Mouse (Mus musculus): ENCODE results near the gene 2310034G01Rik. TPM values are rescaled to one million over a fixed set of nuclear protein-coding genes. Genes with fewer than 3 reads are reported as not detected.
A peak's percentile ranks its signal among the peaks of the same experiment; 100 is the strongest.

The 2310034G01Rik gene
- polyA plus RNA-seq, 1 experiment from 2014 or later, result 1.5 TPM

GRCm38 (mm10) chr19:46382275-46382674, 32.2 kb upstream of the 2310034G01Rik start:
- Histone ChIP-seq H3K4me2 (replicated peaks) (no peak overlapping the region), H3K9me3 (replicated peaks) (no peaks in the 10 kb centered on the region), H3K36me3 (peaks cover 92% of the 10 kb centered on the region), H3K27me3 (no peaks in the 10 kb centered on the region), H3K27ac (no peak overlapping the region), H3K4me1 (no peaks in the 10 kb centered on the region), H3K4me3 (no peak overlapping the region), H3K9ac (no peak overlapping the region)
- 93% methylated on average over 9 of the region's 9 CpGs for WGBS
- no peak for ATAC-seq (ENCODE audit: low FRiP score)

GRCm38 (mm10) chr19:46375891-46376290, 25.8 kb upstream of the 2310034G01Rik start:
- no peak for ATAC-seq (ENCODE audit: low FRiP score)
- H3K4me2 ChIP-seq (replicated peaks), result no peak overlapping the region
- H3K4me3 ChIP-seq, result no peak overlapping the region
- no peak overlapping the region for H3K9ac ChIP-seq
- peaks cover 50% of the 10 kb centered on the region for H3K36me3 ChIP-seq
- WGBS, result 58% methylated on average over 4 of the region's 4 CpGs
- H3K27ac ChIP-seq, result peak overlapping the region; percentile 23; the same call in 1 of the 2 replicates
- H3K9me3 ChIP-seq (replicated peaks), result no peaks in the 10 kb centered on the region
- H3K4me1 ChIP-seq, result no peaks in the 10 kb centered on the region
- no peaks in the 10 kb centered on the region for H3K27me3 ChIP-seq

- peaks cover 46% of the 10 kb centered on the region for H3K36me3 ChIP-seq
- 68% methylated on average over 5 of the region's 5 CpGs for WGBS
These were observed 25.4 kb upstream of the 2310034G01Rik start for GRCm38 (mm10) chr19:46375489-46375888.

GRCm38 (mm10) chr19:46374477-46375088, 24.5 kb upstream of the 2310034G01Rik start:
- Histone ChIP-seq H3K36me3 (peaks cover 36% of the 10 kb centered on the region), H3K9me3 (replicated peaks) (no peaks in the 10 kb centered on the region), H3K9ac (no peak overlapping the region), H3K27ac (no peak overlapping the region; the same call in 1 of the 2 replicates), H3K4me2 (replicated peaks) (no peak overlapping the region), H3K27me3 (no peaks in the 10 kb centered on the region), H3K4me1 (no peaks in the 10 kb centered on the region), H3K4me3 (no peak overlapping the region)
- ATAC-seq (ENCODE audit: low FRiP score), result 0 out of 2 replicates have a peak, but pooled peaks have one; percentile 30
- 46% methylated on average over 21 of the region's 21 CpGs for WGBS

More at GRCm38 (mm10) chr19:46375489-46375888, 25.4 kb upstream of the 2310034G01Rik start:
- Histone ChIP-seq H3K4me2 (replicated peaks) (no peak overlapping the region), H3K9ac (no peak overlapping the region), H3K4me1 (no peaks in the 10 kb centered on the region), H3K27me3 (no peaks in the 10 kb centered on the region), H3K9me3 (replicated peaks) (no peaks in the 10 kb centered on the region), H3K27ac (no peak overlapping the region), H3K4me3 (no peak overlapping the region)
- ATAC-seq (ENCODE audit: low FRiP score), result no peak; the same call in 1 of the 2 replicates

- no peak for ATAC-seq (ENCODE audit: low FRiP score)
- H3K27me3 ChIP-seq, result no peaks in the 10 kb centered on the region
- H3K9ac ChIP-seq, result no peak overlapping the region
- no peak overlapping the region for H3K4me3 ChIP-seq
- H3K4me2 ChIP-seq (replicated peaks), result no peak overlapping the region
- H3K36me3 ChIP-seq, result no peaks in the 10 kb centered on the region
- no peak overlapping the region for H3K27ac ChIP-seq
- H3K9me3 ChIP-seq (replicated peaks), result no peaks in the 10 kb centered on the region
- no peaks in the 10 kb centered on the region for H3K4me1 ChIP-seq
- 25% methylated on average over 4 of the region's 4 CpGs for WGBS
These were observed 19.1 kb upstream of the 2310034G01Rik start for GRCm38 (mm10) chr19:46369204-46369603.

GRCm38 (mm10) chr19:46367798-46368590, 17.9 kb upstream of the 2310034G01Rik start:
- H3K4me3 ChIP-seq, result no peak overlapping the region
- ATAC-seq (ENCODE audit: low FRiP score), result no peak
- WGBS, result 89% methylated on average over 22 of the region's 23 CpGs
- no peaks in the 10 kb centered on the region for H3K4me1 ChIP-seq
- H3K4me2 ChIP-seq (replicated peaks), result no peak overlapping the region
- H3K9ac ChIP-seq, result no peak overlapping the region
- no peaks in the 10 kb centered on the region for H3K27me3 ChIP-seq
- no peaks in the 10 kb centered on the region for H3K9me3 ChIP-seq (replicated peaks)
- H3K36me3 ChIP-seq, result no peaks in the 10 kb centered on the region
- no peak overlapping the region for H3K27ac ChIP-seq

GRCm38 (mm10) chr19:46363294-46364009, 13.3 kb upstream of the 2310034G01Rik start:
- Histone ChIP-seq H3K9me3 (replicated peaks) (no peaks in the 10 kb centered on the region), H3K4me1 (no peaks in the 10 kb centered on the region), H3K27ac (no peak overlapping the region), H3K9ac (no peak overlapping the region), H3K27me3 (peaks cover 3% of the 10 kb centered on the region), H3K4me3 (no peak overlapping the region), H3K4me2 (replicated peaks) (no peak overlapping the region), H3K36me3 (no peaks in the 10 kb centered on the region)
- no peak for ATAC-seq (ENCODE audit: low FRiP score)
- 86% methylated on average over 11 of the region's 11 CpGs for WGBS

GRCm38 (mm10) chr19:46362104-46362503, 12.0 kb upstream of the 2310034G01Rik start:
- Histone ChIP-seq H3K36me3 (no peaks in the 10 kb centered on the region), H3K4me1 (peaks cover 4% of the 10 kb centered on the region), H3K27ac (no peak overlapping the region), H3K27me3 (peaks cover 16% of the 10 kb centered on the region), H3K4me2 (replicated peaks) (no peak overlapping the region), H3K9me3 (replicated peaks) (no peaks in the 10 kb centered on the region), H3K4me3 (no peak overlapping the region), H3K9ac (no peak overlapping the region)
- ATAC-seq (ENCODE audit: low FRiP score), result no peak
- WGBS, result 86% methylated on average over 8 of the region's 8 CpGs

- peaks cover 9% of the 10 kb centered on the region for H3K4me1 ChIP-seq
- H3K4me3 ChIP-seq, result no peak overlapping the region
These were observed 8.3 kb upstream of the 2310034G01Rik start for GRCm38 (mm10) chr19:46358381-46358780.

GRCm38 (mm10) chr19:46357344-46358280, 7.5 kb upstream of the 2310034G01Rik start:
- Histone ChIP-seq H3K4me1 (peaks cover 9% of the 10 kb centered on the region), H3K9me3 (replicated peaks) (no peaks in the 10 kb centered on the region), H3K36me3 (no peaks in the 10 kb centered on the region), H3K9ac (peak overlapping the region; percentile 76), H3K27ac (no peak overlapping the region), H3K4me2 (replicated peaks) (peak overlapping the region; percentile 66), H3K4me3 (peak overlapping the region; percentile 47), H3K27me3 (peaks cover 24% of the 10 kb centered on the region)
- 23% methylated on average over 25 of the region's 25 CpGs for WGBS
- no peak for ATAC-seq (ENCODE audit: low FRiP score)

More at GRCm38 (mm10) chr19:46358381-46358780, 8.3 kb upstream of the 2310034G01Rik start:
- Histone ChIP-seq H3K9ac (no peak overlapping the region), H3K4me2 (replicated peaks) (no peak overlapping the region), H3K27ac (no peak overlapping the region), H3K27me3 (peaks cover 24% of the 10 kb centered on the region), H3K9me3 (replicated peaks) (no peaks in the 10 kb centered on the region), H3K36me3 (no peaks in the 10 kb centered on the region)
- no peak for ATAC-seq (ENCODE audit: low FRiP score)
- 55% methylated on average over 4 of the region's 4 CpGs for WGBS

- under 1% methylated on average over 29 of the region's 29 CpGs for WGBS
- H3K9me3 ChIP-seq (replicated peaks), result no peaks in the 10 kb centered on the region
- H3K9ac ChIP-seq, result peak overlapping the region; percentile 76
- peak overlapping the region; percentile 66 for H3K4me2 ChIP-seq (replicated peaks)
- ATAC-seq (ENCODE audit: low FRiP score), result peak; percentile 88
- H3K4me1 ChIP-seq, result peaks cover 9% of the 10 kb centered on the region
- peak overlapping the region; percentile 47 for H3K4me3 ChIP-seq
- H3K27me3 ChIP-seq, result peaks cover 29% of the 10 kb centered on the region
- no peak overlapping the region for H3K27ac ChIP-seq
- H3K36me3 ChIP-seq, result no peaks in the 10 kb centered on the region
These were observed 6.6 kb upstream of the 2310034G01Rik start for GRCm38 (mm10) chr19:46356701-46357138.
